In the genomic region with DNA sequence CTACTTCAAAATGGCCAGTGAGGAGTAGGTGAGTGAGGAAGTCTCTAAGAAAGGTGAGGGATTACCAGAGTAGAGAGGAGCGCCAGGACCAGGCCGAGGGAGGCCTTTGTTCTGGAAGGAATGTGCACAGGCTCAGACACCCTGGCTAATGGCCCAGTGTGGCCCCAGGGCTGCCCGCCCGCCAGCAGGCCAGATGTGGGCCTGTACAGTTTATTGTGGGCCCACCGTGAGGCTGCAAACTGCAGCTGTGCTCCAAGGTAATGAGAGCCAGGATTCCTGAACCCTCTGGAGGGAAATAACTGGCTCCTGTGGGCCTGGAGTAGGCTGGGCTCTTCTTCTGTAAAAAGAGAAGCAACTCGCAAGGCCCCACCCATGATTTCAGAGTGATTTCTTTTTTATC, we compare ENCODE assay signal across 10 mouse cellular contexts. TPM values are rescaled to one million over a fixed set of nuclear protein-coding genes. Genes with fewer than 3 reads are reported as not detected.
DNase-seq lines count a peak whose midpoint lies in the region; ATAC-seq and TF ChIP-seq lines count a peak whose summit lies in the region.
"Had no signal": no experiment of that assay in that cellular context is flagged by ENCODE, and none has a peak within 500 bp of the region (broad histone marks: within the 10 kb centered on the region; RNA-seq: fewer than 3 reads in every experiment).

No protein-coding gene starts in this region.

- peaks cover 42% of the 10 kb centered on the region for H3K4me1 ChIP-seq in lung, embryonic 14.5 days (ENCODE audit: insufficient read depth)
- H3K4me1 ChIP-seq in lung, postnatal 0 days (ENCODE audit: insufficient read depth, low read depth, low read length), result peaks cover 29% of the 10 kb centered on the region
- peaks cover 57% of the 10 kb centered on the region for H3K4me1 ChIP-seq in intestine, embryonic 16.5 days (ENCODE audit: control insufficient read depth, insufficient read depth, low read length)
- peaks cover 50% of the 10 kb centered on the region for H3K4me1 ChIP-seq in stomach, embryonic 15.5 days

- H3K9me3 ChIP-seq in lung, embryonic 14.5 days (ENCODE audit: low read depth, low read length), result peaks cover 7% of the 10 kb centered on the region; the same call in 1 of the 2 replicates
- H3K9me3 ChIP-seq in lung, postnatal 0 days (ENCODE audit: low read length), result no peaks in the 10 kb centered on the region
- H3K9me3 ChIP-seq in intestine, embryonic 16.5 days (ENCODE audit: control insufficient read depth, low read length), result no peaks in the 10 kb centered on the region
- no peaks in the 10 kb centered on the region for H3K9me3 ChIP-seq in stomach, embryonic 15.5 days
- H3K9me3 ChIP-seq: liver, embryonic 13.5 days had no signal

- H3K9ac ChIP-seq in lung, embryonic 14.5 days, result no peak overlapping the region
- H3K9ac ChIP-seq in lung, postnatal 0 days (replicated peaks; ENCODE audit: low read depth), result no peak overlapping the region
- no peak overlapping the region for H3K9ac ChIP-seq in intestine, embryonic 16.5 days (ENCODE audit: low read depth, low read length)
- H3K9ac ChIP-seq in stomach, embryonic 15.5 days, result no peak overlapping the region
- H3K9ac ChIP-seq: liver, embryonic 13.5 days had no signal

- 56% methylated on average over 6 of the region's 6 CpGs for WGBS in lung, embryonic 14.5 days
- 59% methylated on average over 6 of the region's 6 CpGs for WGBS in lung, postnatal 0 days
- 52% methylated on average over 6 of the region's 6 CpGs for WGBS in intestine, embryonic 16.5 days
- WGBS in stomach, embryonic 15.5 days, result 51% methylated on average over 6 of the region's 6 CpGs

- H3K36me3 ChIP-seq in lung, embryonic 14.5 days (ENCODE audit: insufficient read depth), result peaks cover 6% of the 10 kb centered on the region; the same call in 1 of the 2 replicates
- no peaks in the 10 kb centered on the region for H3K36me3 ChIP-seq in lung, postnatal 0 days (ENCODE audit: insufficient read depth, low read length)
- 0 out of 2 replicates have a peak, but pooled peaks cover 4% of the 10 kb centered on the region for H3K36me3 ChIP-seq in intestine, embryonic 16.5 days (ENCODE audit: control insufficient read depth, insufficient read depth, low read length)
- H3K36me3 ChIP-seq in stomach, embryonic 15.5 days, result no peaks in the 10 kb centered on the region
- H3K36me3 ChIP-seq: liver, embryonic 13.5 days had no signal

- peak overlapping the region; percentile 51; the same call in 1 of the 2 replicates for H3K27ac ChIP-seq in lung, embryonic 14.5 days (ENCODE audit: low read depth)
- no peak overlapping the region for H3K27ac ChIP-seq in lung, postnatal 0 days (ENCODE audit: low read length)
- peak overlapping the region; percentile 52; the same call in 1 of the 2 replicates for H3K27ac ChIP-seq in intestine, embryonic 16.5 days (ENCODE audit: low read length)
- peak overlapping the region; percentile 16; the same call in 1 of the 2 replicates for H3K27ac ChIP-seq in stomach, embryonic 15.5 days
- H3K27ac ChIP-seq: liver, embryonic 13.5 days had no signal

- no peak overlapping the region for H3K4me2 ChIP-seq in lung, embryonic 14.5 days
- H3K4me2 ChIP-seq in lung, postnatal 0 days (replicated peaks; ENCODE audit: low read depth, low read length), result no peak overlapping the region
- no peak overlapping the region for H3K4me2 ChIP-seq in intestine, embryonic 16.5 days (ENCODE audit: low read depth, low read length)
- H3K4me2 ChIP-seq in stomach, embryonic 15.5 days, result no peak overlapping the region
- H3K4me2 ChIP-seq: liver, embryonic 13.5 days had no signal

- no peak overlapping the region for H3K4me3 ChIP-seq in lung, embryonic 14.5 days (ENCODE audit: low read depth, low read length)
- H3K4me3 ChIP-seq in lung, postnatal 0 days (ENCODE audit: low read depth, low read length), result no peak overlapping the region
- no peak overlapping the region for H3K4me3 ChIP-seq in intestine, embryonic 16.5 days (ENCODE audit: low read length)
- H3K4me3 ChIP-seq in stomach, embryonic 15.5 days (replicated peaks), result no peak overlapping the region
- H3K4me3 ChIP-seq: liver, embryonic 13.5 days had no signal

- no peak for ATAC-seq in lung, embryonic 14.5 days (ENCODE audit: insufficient read depth)
- no peak for ATAC-seq in lung, postnatal 0 days
- no peak for ATAC-seq in intestine, embryonic 16.5 days
- no peak for ATAC-seq in stomach, embryonic 15.5 days (ENCODE audit: insufficient read depth, low FRiP score, low read depth)
- ATAC-seq in cerebellum, adult (ENCODE audit: insufficient number of reproducible peaks, low FRiP score, low TSS enrichment), result no peak
- ATAC-seq: Patski had no signal

- no peak for TF ChIP-seq EP300 in lung, postnatal 0 days (IDR thresholded peaks at IDR 0.05)

- no peak for DNase-seq in lung, embryonic 14.5 days
- no peak for DNase-seq in lung, postnatal 0 days (ENCODE audit: low spot score)
- peak; percentile 90 for DNase-seq in forelimb bud, embryonic 11.5 days (ENCODE audit: low read depth, low spot score)
- no peak for DNase-seq in thymus, adult 18-20 months
- DNase-seq in layer of hippocampus, adult 18-20 months (ENCODE audit: low spot score in 2 of 2), result no peak
- DNase-seq: liver, embryonic 13.5 days had no signal

- TF ChIP-seq CTCF in lung, embryonic 14.5 days (IDR thresholded peaks at IDR 0.05; ENCODE audit: low read depth), result no peak
- no peak for TF ChIP-seq CTCF in lung, postnatal 0 days (IDR thresholded peaks at IDR 0.05)

- no peaks in the 10 kb centered on the region for H3K27me3 ChIP-seq in lung, embryonic 14.5 days (ENCODE audit: insufficient read depth, low read length)
- H3K27me3 ChIP-seq in lung, postnatal 0 days (replicated peaks; ENCODE audit: insufficient read depth, low read length), result no peaks in the 10 kb centered on the region
- no peaks in the 10 kb centered on the region for H3K27me3 ChIP-seq in intestine, embryonic 16.5 days (replicated peaks; ENCODE audit: control insufficient read depth, insufficient read depth, low read length)
- no peaks in the 10 kb centered on the region for H3K27me3 ChIP-seq in stomach, embryonic 15.5 days (replicated peaks)
- H3K27me3 ChIP-seq: Patski had no signal

RNA-seq across cellular contexts. Expression of a gene that starts 5.3 kb away (rescaled TPM):
- polyA plus RNA-seq in lung, embryonic 14.5 days (2014; fragmentation: Nextera tagmentation; extraction: Ambion mirVana), result 34.7 and 41.0 TPM in 2 replicates
- 34.9 and 37.5 TPM in 2 replicates for polyA plus RNA-seq in lung, postnatal 0 days (2015; fragmentation: Nextera tagmentation; extraction: Ambion mirVana)
- 18.7 and 21.0 TPM in 2 replicates for polyA plus RNA-seq in intestine, embryonic 16.5 days (2015; fragmentation: Nextera tagmentation; extraction: Ambion mirVana)
- polyA plus RNA-seq in stomach, embryonic 15.5 days (2015; fragmentation: Nextera tagmentation; extraction: Ambion mirVana), result 26.9 and 28.9 TPM in 2 replicates
- 10 to 100 TPM; 53.9 to 56.4 TPM for total RNA-seq in layer of hippocampus, adult 18-20 months (2021)
